In the genomic region with DNA sequence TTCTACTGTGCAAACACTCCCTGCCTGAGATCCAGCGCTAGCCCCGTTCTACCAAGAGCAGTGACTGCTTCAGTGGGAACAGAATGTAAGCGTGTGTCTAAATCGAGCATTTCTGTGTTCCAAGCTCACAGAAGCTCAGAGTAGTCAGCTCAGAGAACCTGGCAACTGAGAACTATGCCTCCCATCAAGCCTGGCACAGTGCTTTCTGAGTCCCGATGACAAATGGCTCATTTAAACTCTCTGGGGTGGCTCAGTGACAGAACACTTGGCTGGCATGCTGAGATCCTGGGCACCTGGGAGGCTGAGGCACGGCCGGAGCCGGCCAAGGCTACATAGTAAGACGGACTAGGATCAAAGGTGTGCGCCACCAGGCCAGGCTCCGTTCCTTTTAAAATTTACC, we compare ENCODE assay signal across 18 mouse cellular contexts. TPM values are rescaled to one million over a fixed set of nuclear protein-coding genes. Genes with fewer than 3 reads are reported as not detected.
DNase-seq lines count a peak whose midpoint lies in the region; ATAC-seq and TF ChIP-seq lines count a peak whose summit lies in the region.
"Had no signal": no experiment of that assay in that cellular context is flagged by ENCODE, and none has a peak within 500 bp of the region (broad histone marks: within the 10 kb centered on the region; RNA-seq: fewer than 3 reads in every experiment).

No protein-coding gene starts in this region.

- H3K4me3 ChIP-seq in forebrain, embryonic 14.5 days (ENCODE audit: low read depth, low read length) = no peak overlapping the region
- H3K4me3 ChIP-seq in forebrain, embryonic 16.5 days (replicated peaks; ENCODE audit: low read length) = no peak overlapping the region
- no peak overlapping the region for H3K4me3 ChIP-seq in midbrain, postnatal 0 days (ENCODE audit: low read depth, low read length)
- H3K4me3 ChIP-seq in midbrain, embryonic 15.5 days = no peak overlapping the region
- no peak overlapping the region for H3K4me3 ChIP-seq in hindbrain, embryonic 10.5 days
- H3K4me3 ChIP-seq: erythroblast, embryonic 14.5 days; lung, embryonic 15.5 days; midbrain, embryonic 12.5 days had no signal

- H3K9ac ChIP-seq in forebrain, embryonic 14.5 days (ENCODE audit: low read length) = no peak overlapping the region
- no peak overlapping the region for H3K9ac ChIP-seq in forebrain, embryonic 16.5 days (replicated peaks; ENCODE audit: low read depth, low read length)
- H3K9ac ChIP-seq in midbrain, postnatal 0 days (replicated peaks; ENCODE audit: low read length, poor library complexity, severe bottlenecking) = no peak overlapping the region
- H3K9ac ChIP-seq in midbrain, embryonic 15.5 days = no peak overlapping the region
- H3K9ac ChIP-seq: lung, embryonic 15.5 days; midbrain, embryonic 12.5 days had no signal

- H3K4me2 ChIP-seq in forebrain, embryonic 14.5 days (ENCODE audit: low read length) = no peak overlapping the region
- no peak overlapping the region for H3K4me2 ChIP-seq in forebrain, embryonic 16.5 days (ENCODE audit: low read length)
- no peak overlapping the region for H3K4me2 ChIP-seq in midbrain, postnatal 0 days (ENCODE audit: low read depth, low read length, poor library complexity, severe bottlenecking)
- H3K4me2 ChIP-seq in midbrain, embryonic 15.5 days = no peak overlapping the region
- H3K4me2 ChIP-seq: lung, embryonic 15.5 days; midbrain, embryonic 12.5 days had no signal

- DNase-seq in forebrain, embryonic 14.5 days (ENCODE audit: low spot score) = peak; percentile 8
- DNase-seq in midbrain, postnatal 0 days (ENCODE audit: low spot score) = peak; percentile 33
- peak; percentile 56 to 86 for DNase-seq in layer of hippocampus, adult 18-20 months (ENCODE audit: low spot score in 2 of 2)
- peak; percentile 24 to 49 for DNase-seq in right cerebral cortex, postnatal 36 days (ENCODE audit: low spot score in 2 of 2)
- DNase-seq in hindbrain, embryonic 10.5 days (ENCODE audit: low spot score) = no peak
- no peak for DNase-seq in embryo, embryonic 11 days
- DNase-seq: B cell, adult 2 months; gastrocnemius, postnatal 10 days; spleen, adult 18-20 months; thymus, adult 2 months had no signal

- H3K4me1 ChIP-seq in forebrain, embryonic 14.5 days (ENCODE audit: control insufficient read depth, insufficient read depth, low read length) = no peaks in the 10 kb centered on the region
- no peaks in the 10 kb centered on the region for H3K4me1 ChIP-seq in forebrain, embryonic 16.5 days (replicated peaks; ENCODE audit: control insufficient read depth, insufficient read depth, low read length)
- no peaks in the 10 kb centered on the region for H3K4me1 ChIP-seq in midbrain, postnatal 0 days (ENCODE audit: insufficient read depth, low read length)
- H3K4me1 ChIP-seq in midbrain, embryonic 15.5 days = no peaks in the 10 kb centered on the region
- no peaks in the 10 kb centered on the region for H3K4me1 ChIP-seq in hindbrain, embryonic 10.5 days (replicated peaks)
- H3K4me1 ChIP-seq: lung, embryonic 15.5 days; midbrain, embryonic 12.5 days had no signal

- peaks cover 59% of the 10 kb centered on the region for H3K36me3 ChIP-seq in forebrain, embryonic 14.5 days (ENCODE audit: control insufficient read depth, insufficient read depth, low read length)
- H3K36me3 ChIP-seq in forebrain, embryonic 16.5 days (ENCODE audit: control insufficient read depth, insufficient read depth) = no peaks in the 10 kb centered on the region; the same call in 1 of the 2 replicates
- H3K36me3 ChIP-seq in midbrain, postnatal 0 days (ENCODE audit: insufficient read depth, low read length) = no peaks in the 10 kb centered on the region
- H3K36me3 ChIP-seq in midbrain, embryonic 15.5 days (replicated peaks) = no peaks in the 10 kb centered on the region
- peaks cover 100% of the 10 kb centered on the region for H3K36me3 ChIP-seq in hindbrain, embryonic 10.5 days

- no peaks in the 10 kb centered on the region for H3K9me3 ChIP-seq in forebrain, embryonic 14.5 days (replicated peaks; ENCODE audit: control insufficient read depth, low read length)
- H3K9me3 ChIP-seq in forebrain, embryonic 16.5 days (ENCODE audit: control insufficient read depth, low read length) = no peaks in the 10 kb centered on the region
- no peaks in the 10 kb centered on the region for H3K9me3 ChIP-seq in midbrain, postnatal 0 days (ENCODE audit: low read length)
- H3K9me3 ChIP-seq in midbrain, embryonic 15.5 days = no peaks in the 10 kb centered on the region
- H3K9me3 ChIP-seq in hindbrain, embryonic 10.5 days = no peaks in the 10 kb centered on the region
- H3K9me3 ChIP-seq: lung, embryonic 15.5 days; midbrain, embryonic 12.5 days had no signal

- no peak for ATAC-seq in forebrain, embryonic 14.5 days
- ATAC-seq in forebrain, embryonic 16.5 days = no peak
- ATAC-seq in midbrain, postnatal 0 days (ENCODE audit: low FRiP score) = no peak
- no peak for ATAC-seq in midbrain, embryonic 15.5 days (replicated peaks)
- ATAC-seq: intestine, postnatal 0 days had no signal

- 91% methylated on average over 11 of the region's 11 CpGs for WGBS in forebrain, embryonic 14.5 days
- whole genome bisulfite sequencing in forebrain, embryonic 16.5 days = 85% methylated on average over 11 of the region's 11 CpGs
- WGBS in midbrain, postnatal 0 days = 93% methylated on average over 11 of the region's 11 CpGs
- 92% methylated on average over 11 of the region's 11 CpGs for WGBS in midbrain, embryonic 15.5 days
- WGBS in hindbrain, embryonic 10.5 days = 96% methylated on average over 11 of the region's 11 CpGs

- no peak overlapping the region for H3K27ac ChIP-seq in forebrain, embryonic 14.5 days (ENCODE audit: low read depth, low read length)
- no peak overlapping the region for H3K27ac ChIP-seq in forebrain, embryonic 16.5 days (ENCODE audit: low read length)
- H3K27ac ChIP-seq in midbrain, postnatal 0 days (ENCODE audit: low read depth, low read length) = no peak overlapping the region
- H3K27ac ChIP-seq in midbrain, embryonic 15.5 days = no peak overlapping the region
- H3K27ac ChIP-seq in hindbrain, embryonic 10.5 days = no peak overlapping the region
- H3K27ac ChIP-seq: midbrain, embryonic 12.5 days had no signal

- TF ChIP-seq CTCF in midbrain, postnatal 0 days (IDR thresholded peaks at IDR 0.05) = no peak

- H3K27me3 ChIP-seq in forebrain, embryonic 14.5 days (replicated peaks; ENCODE audit: control insufficient read depth, insufficient read depth, low read length) = no peaks in the 10 kb centered on the region
- H3K27me3 ChIP-seq in forebrain, embryonic 16.5 days (replicated peaks; ENCODE audit: control insufficient read depth, insufficient read depth, low read length) = no peaks in the 10 kb centered on the region
- no peaks in the 10 kb centered on the region for H3K27me3 ChIP-seq in midbrain, postnatal 0 days (ENCODE audit: insufficient read depth, low read length)
- H3K27me3 ChIP-seq in midbrain, embryonic 15.5 days (replicated peaks) = no peaks in the 10 kb centered on the region
- H3K27me3 ChIP-seq in hindbrain, embryonic 10.5 days (ENCODE audit: insufficient read depth, poor library complexity, severe bottlenecking) = no peaks in the 10 kb centered on the region
- H3K27me3 ChIP-seq: lung, embryonic 15.5 days; midbrain, embryonic 12.5 days had no signal

RNA-seq across cellular contexts. Expression of gene Kntc1, which starts 56.8 kb away (rescaled TPM):
- polyA plus RNA-seq in forebrain, embryonic 14.5 days (2014; fragmentation: Nextera tagmentation; extraction: Ambion mirVana) = 11.4 and 12.9 TPM in 2 replicates
- polyA plus RNA-seq in forebrain, embryonic 16.5 days (2015; fragmentation: Nextera tagmentation; extraction: Ambion mirVana) = 12.6 and 12.8 TPM in 2 replicates
- 2.7 and 9.5 TPM in 2 replicates for total RNA-seq in midbrain, postnatal 0 days (2014; rRNA removed)
- polyA plus RNA-seq in midbrain, postnatal 0 days (2015; fragmentation: Nextera tagmentation; extraction: Ambion mirVana) = 1.8 and 3.0 TPM in 2 replicates
- 3.8 and 3.9 TPM in 2 replicates for polyA plus RNA-seq in midbrain, embryonic 15.5 days (2015; fragmentation: Nextera tagmentation; extraction: Ambion mirVana)
- 1 to 10 TPM; 1.8 to 3.5 TPM for total RNA-seq in layer of hippocampus, adult 18-20 months (2021)
- polyA plus RNA-seq in hindbrain, embryonic 10.5 days (2016; fragmentation: Nextera tagmentation; extraction: Ambion mirVana) = 31.0 and 43.3 TPM in 2 replicates

RNA-seq across cellular contexts. Expression of gene Rsrc2, which starts 57.1 kb away (rescaled TPM):
- polyA plus RNA-seq in forebrain, embryonic 14.5 days (2014; fragmentation: Nextera tagmentation; extraction: Ambion mirVana) = 126 and 143 TPM in 2 replicates
- polyA plus RNA-seq in forebrain, embryonic 16.5 days (2015; fragmentation: Nextera tagmentation; extraction: Ambion mirVana) = 145 and 163 TPM in 2 replicates
- 41.9 and 71.9 TPM in 2 replicates for total RNA-seq in midbrain, postnatal 0 days (2014; rRNA removed)
- 117 and 133 TPM in 2 replicates for polyA plus RNA-seq in midbrain, postnatal 0 days (2015; fragmentation: Nextera tagmentation; extraction: Ambion mirVana)
- 127 and 147 TPM in 2 replicates for polyA plus RNA-seq in midbrain, embryonic 15.5 days (2015; fragmentation: Nextera tagmentation; extraction: Ambion mirVana)
- total RNA-seq in layer of hippocampus, adult 18-20 months (2021) = 10 to 100 TPM; 97.4 to 99.3 TPM
- 104 and 125 TPM in 2 replicates for polyA plus RNA-seq in hindbrain, embryonic 10.5 days (2016; fragmentation: Nextera tagmentation; extraction: Ambion mirVana)

RNA-seq across cellular contexts. Expression of gene Hcar2, which starts 59.0 kb away (rescaled TPM):
- polyA plus RNA-seq in forebrain, embryonic 14.5 days (2014; fragmentation: Nextera tagmentation; extraction: Ambion mirVana) = not detected in 2 replicates
- not detected in 2 replicates for polyA plus RNA-seq in forebrain, embryonic 16.5 days (2015; fragmentation: Nextera tagmentation; extraction: Ambion mirVana)
- not detected in 2 replicates for total RNA-seq in midbrain, postnatal 0 days (2014; rRNA removed)
- not detected in 2 replicates for polyA plus RNA-seq in midbrain, postnatal 0 days (2015; fragmentation: Nextera tagmentation; extraction: Ambion mirVana)
- polyA plus RNA-seq in midbrain, embryonic 15.5 days (2015; fragmentation: Nextera tagmentation; extraction: Ambion mirVana) = not detected in 2 replicates
- total RNA-seq in layer of hippocampus, adult 18-20 months (2021) = under 1 TPM in 1 of 2 experiments, not detected in 1; 0.27 TPM
- 0.08 TPM in 1 of 2 replicates, not detected in the other for polyA plus RNA-seq in hindbrain, embryonic 10.5 days (2016; fragmentation: Nextera tagmentation; extraction: Ambion mirVana)
- polyA plus RNA-seq: erythroblast, embryonic 14.5 days; heart, postnatal 0 days; midbrain, embryonic 12.5 days; neural tube, embryonic 14.5 days had no signal

Comparison
In these comparisons a context has a peak if more than half of its experiments do, and no peak if none do; other contexts are left out.
1. DNase-seq: peak in forebrain, embryonic 14.5 days (single experiment), midbrain, postnatal 0 days (single experiment), layer of hippocampus, adult 18-20 months (2 of 2) and right cerebral cortex, postnatal 36 days (2 of 2); none in hindbrain, embryonic 10.5 days (single experiment) and embryo, embryonic 11 days (single experiment).